Mouse (Mus musculus) cortical plate, adult 2 months (tissue): Measurements from ENCODE around the gene Duxbl3.
"Not testable (repeated sequence)": the region's sequence is repeated elsewhere in the genome, so short reads cannot be mapped to it uniquely, and the experiment has no call there.

ENCODE experiments used
- CTCF ChIP-seq: fragments of 200-500 bp; IDR thresholded peaks from 2 replicates; pipeline ENCODE4 v1.5.1; 2011; ENCODE audit warnings: mild to moderate bottlenecking, control low read depth, low read length; ENCODE audit not compliant: insufficient read depth; ENCODE audit errors: extremely low read depth
- POLR2A ChIP-seq: fragments of 200-500 bp; IDR thresholded peaks from 2 replicates; pipeline ENCODE4 v1.6.1; 2011; ENCODE audit warnings: mild to moderate bottlenecking, low read length, control low read depth; ENCODE audit not compliant: insufficient read depth; ENCODE audit errors: extremely low read depth

DNA sequence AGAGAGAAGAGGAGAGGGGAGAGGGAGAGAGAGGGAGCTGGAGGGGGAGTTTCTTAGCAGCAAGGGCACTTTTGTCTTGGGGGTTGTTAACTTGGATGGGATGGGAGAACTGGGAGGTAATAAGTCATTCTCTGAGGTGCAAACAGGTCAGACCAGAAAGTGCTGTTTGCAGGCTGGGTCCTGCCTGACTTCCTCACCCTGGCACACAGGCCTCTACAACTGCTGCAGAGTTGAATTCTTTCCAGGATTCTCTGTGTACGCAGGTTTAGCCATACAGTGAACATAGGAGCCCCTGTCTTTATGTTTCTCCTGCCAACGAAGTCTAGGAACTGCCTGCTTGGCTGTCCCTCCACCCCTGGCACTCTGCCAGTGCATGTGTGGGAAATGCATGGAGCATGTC is 29.0 kb downstream of the Duxbl3 start:
- not testable (repeated sequence) for TF ChIP-seq CTCF, POLR2A
